Mouse (Mus musculus) gastrocnemius, postnatal 25 days (tissue): ENCODE results near the gene L3mbtl3. TPM values are rescaled to one million over a fixed set of nuclear protein-coding genes. Genes with fewer than 3 reads are reported as not detected.

Source experiments
- DNase-seq: peaks from one replicate; pipeline ENCODE4 v3.0.0; 2022
- total RNA-seq, 2 experiments: library from RNA; stranded (reverse); gene quantifications; 1 replicate in 1 of 2; 2 replicates in 1 of 2; pipeline ENCODE4 v1.2.3; 2021

L3mbtl3 gene
- total RNA-seq, 2 experiments from 2014 or later, result 5.8 to 7.7 TPM

GRCm38 (mm10) chr10:26337896-26338503 is 37.8 kb downstream of the L3mbtl3 start:
- no peak for DNase-seq

- no peak for DNase-seq
Observed at GRCm38 (mm10) chr10:26333966-26334365, 41.8 kb downstream of the L3mbtl3 start.

GRCm38 (mm10) chr10:26332781-26333180 is 43.0 kb downstream of the L3mbtl3 start:
- DNase-seq, result no peak

GRCm38 (mm10) chr10:26328843-26329242 is 46.9 kb downstream of the L3mbtl3 start:
- no peak for DNase-seq

- no peak for DNase-seq
Observed at GRCm38 (mm10) chr10:26327691-26328542, 47.9 kb downstream of the L3mbtl3 start.

- no peak for DNase-seq
Observed at GRCm38 (mm10) chr10:26327291-26327690, 48.5 kb downstream of the L3mbtl3 start.

- DNase-seq, result no peak
Observed at GRCm38 (mm10) chr10:26325320-26325719, 50.5 kb downstream of the L3mbtl3 start.

- no peak for DNase-seq
Observed at GRCm38 (mm10) chr10:26322344-26323051, 53.3 kb downstream of the L3mbtl3 start.

- DNase-seq, result no peak
Observed at GRCm38 (mm10) chr10:26320679-26321078, 55.1 kb downstream of the L3mbtl3 start.

GRCm38 (mm10) chr10:26314327-26314726 is 61.4 kb downstream of the L3mbtl3 start:
- no peak for DNase-seq

GRCm38 (mm10) chr10:26303485-26303884 is 72.3 kb downstream of the L3mbtl3 start:
- no peak for DNase-seq

- no peak for DNase-seq
Observed at GRCm38 (mm10) chr10:26302336-26302735, 73.4 kb downstream of the L3mbtl3 start.

GRCm38 (mm10) chr10:26297626-26298025 is 78.1 kb downstream of the L3mbtl3 start:
- no peak for DNase-seq

GRCm38 (mm10) chr10:26297200-26297599 is 78.6 kb downstream of the L3mbtl3 start:
- no peak for DNase-seq

- DNase-seq, result no peak
Observed at GRCm38 (mm10) chr10:26287136-26287535, 88.6 kb downstream of the L3mbtl3 start.

GRCm38 (mm10) chr10:26280009-26280408 is 95.8 kb downstream of the L3mbtl3 start:
- no peak for DNase-seq

GRCm38 (mm10) chr10:26275414-26275813 is 100.4 kb downstream of the L3mbtl3 start:
- DNase-seq, result no peak

- no peak for DNase-seq
Observed at GRCm38 (mm10) chr10:26263744-26264459, 111.9 kb downstream of the L3mbtl3 start.

- no peak for DNase-seq
Observed at GRCm38 (mm10) chr10:26259908-26260307, 115.9 kb downstream of the L3mbtl3 start.

GRCm38 (mm10) chr10:26249426-26250165 is 126.2 kb downstream of the L3mbtl3 start:
- DNase-seq, result no peak

GRCm38 (mm10) chr10:26244466-26244865 is 131.3 kb downstream of the L3mbtl3 start:
- DNase-seq, result no peak

- no peak for DNase-seq
Observed at GRCm38 (mm10) chr10:26243203-26243602, 132.6 kb downstream of the L3mbtl3 start.
